Mouse (Mus musculus) spleen, adult 2 months (tissue): ENCODE measurements around the gene Trim46.

Experiments
- CTCF ChIP-seq: fragments of 200-500 bp; IDR thresholded peaks from 2 replicates; pipeline ENCODE4 v1.5.1; 2011; ENCODE audit warnings: mild to moderate bottlenecking, inconsistent platforms; ENCODE audit not compliant: insufficient read depth, insufficient read length, insufficient replicate concordance; ENCODE audit errors: extremely low read depth
- POLR2A ChIP-seq: fragments of 200-500 bp; IDR thresholded peaks from 2 replicates; pipeline ENCODE4 v1.6.1; 2011; ENCODE audit warnings: low read depth, low read length, inconsistent platforms

- TF ChIP-seq CTCF: no peak
- peak; percentile 21; the same call in 1 of the 2 replicates for TF ChIP-seq POLR2A
Measured at GRCm38 (mm10) chr3:89213803-89214530, 32.1 kb downstream of the Trim46 start.
